Mouse (Mus musculus) megakaryocyte, embryonic 14.5 days (primary cell): ENCODE measurements around the gene Ttc9b.

Experiments used
- FLI1 ChIP-seq: IDR thresholded peaks from 2 replicates; pipeline ENCODE4 v1.6.1; 2012; ENCODE audit warnings: low read length, inconsistent platforms, mixed read lengths
- GATA1 ChIP-seq: IDR thresholded peaks from 3 replicates; pipeline ENCODE4 v1.6.1; 2012; ENCODE audit warnings: mixed read lengths, low read length, inconsistent platforms, borderline replicate concordance

- no peak for TF ChIP-seq FLI1
- TF ChIP-seq GATA1, result no peak
Measured at GRCm38 (mm10) chr7:27605499-27606285, 48.0 kb upstream of the Ttc9b start.
